In genomic region chr11:107766932-107767331, GRCm38 (mm10) we compare ENCODE assay signal across 14 mouse cellular contexts. TPM values are rescaled to one million over a fixed set of nuclear protein-coding genes. Genes with fewer than 3 reads are reported as not detected.
A peak's percentile ranks its signal among the peaks of the same experiment; 100 is the strongest.
DNase-seq lines count a peak whose midpoint lies in the region; ATAC-seq lines count a peak whose summit lies in the region.
"Had no signal": no experiment of that assay in that cellular context is flagged by ENCODE, and none has a peak within 500 bp of the region (broad histone marks: within the 10 kb centered on the region; RNA-seq: fewer than 3 reads in every experiment).

No protein-coding gene starts in this region.

- no peak overlapping the region for H3K4me2 ChIP-seq in kidney, embryonic 15.5 days
- H3K4me2 ChIP-seq in midbrain, embryonic 15.5 days, result no peak overlapping the region
- H3K4me2 ChIP-seq: heart, embryonic 13.5 days had no signal

- peak; percentile 26 for DNase-seq in cerebellum, adult 11-12 months
- DNase-seq in cerebellum, postnatal 4 days (ENCODE audit: low spot score in 2 of 2), result no peak
- peak; percentile 56 to 73 for DNase-seq in cerebellum, postnatal 25 days
- no peak for DNase-seq in right cerebral cortex, postnatal 25 days
- no peak for DNase-seq in B cell, adult 2 months
- DNase-seq in thymus, adult 18-20 months, result no peak
- DNase-seq: gastrocnemius, postnatal 14 days had no signal

- no peaks in the 10 kb centered on the region for H3K36me3 ChIP-seq in kidney, embryonic 15.5 days
- H3K36me3 ChIP-seq in midbrain, embryonic 15.5 days (replicated peaks), result no peaks in the 10 kb centered on the region
- H3K36me3 ChIP-seq: heart, embryonic 13.5 days had no signal

- ATAC-seq in kidney, embryonic 15.5 days (replicated peaks; ENCODE audit: low FRiP score), result peak; percentile 34; the same call in 1 of the 2 replicates
- ATAC-seq in midbrain, embryonic 15.5 days (replicated peaks), result no peak
- ATAC-seq: lung, postnatal 0 days had no signal

- no peaks in the 10 kb centered on the region for H3K9me3 ChIP-seq in kidney, embryonic 15.5 days (replicated peaks)
- no peaks in the 10 kb centered on the region for H3K9me3 ChIP-seq in midbrain, embryonic 15.5 days
- H3K9me3 ChIP-seq: heart, embryonic 13.5 days had no signal

- peaks cover 35% of the 10 kb centered on the region for H3K4me1 ChIP-seq in kidney, embryonic 15.5 days
- H3K4me1 ChIP-seq in midbrain, embryonic 15.5 days, result peaks cover 50% of the 10 kb centered on the region

- no peak overlapping the region for H3K9ac ChIP-seq in kidney, embryonic 15.5 days
- H3K9ac ChIP-seq in midbrain, embryonic 15.5 days, result no peak overlapping the region
- H3K9ac ChIP-seq: heart, embryonic 13.5 days had no signal

- no peaks in the 10 kb centered on the region for H3K27me3 ChIP-seq in kidney, embryonic 15.5 days
- H3K27me3 ChIP-seq in midbrain, embryonic 15.5 days (replicated peaks), result no peaks in the 10 kb centered on the region

- H3K27ac ChIP-seq in kidney, embryonic 15.5 days, result peak overlapping the region; percentile 66
- peak overlapping the region; percentile 16; the same call in 1 of the 2 replicates for H3K27ac ChIP-seq in midbrain, embryonic 15.5 days
- H3K27ac ChIP-seq: heart, embryonic 13.5 days had no signal

- H3K4me3 ChIP-seq in kidney, embryonic 15.5 days (replicated peaks), result no peak overlapping the region
- H3K4me3 ChIP-seq in midbrain, embryonic 15.5 days, result no peak overlapping the region
- H3K4me3 ChIP-seq: heart, embryonic 13.5 days had no signal

- WGBS in kidney, embryonic 15.5 days, result 58% methylated on average over 12 of the region's 12 CpGs
- WGBS in midbrain, embryonic 15.5 days, result 41% methylated on average over 12 of the region's 12 CpGs

RNA-seq across cellular contexts. Expression of gene Cacng4, which starts 27.4 kb away (rescaled TPM):
- 2.5 and 3.3 TPM in 2 replicates for polyA plus RNA-seq in kidney, embryonic 15.5 days (2015; fragmentation: Nextera tagmentation; extraction: Ambion mirVana)
- 61.5 and 68.6 TPM in 2 replicates for polyA plus RNA-seq in midbrain, embryonic 15.5 days (2015; fragmentation: Nextera tagmentation; extraction: Ambion mirVana)
- polyA plus RNA-seq: liver, adult 2 months had no signal

RNA-seq across cellular contexts. Expression of gene Cacng1, which starts 50.6 kb away (rescaled TPM):
- 1.3 and 2.9 TPM in 2 replicates for polyA plus RNA-seq in kidney, embryonic 15.5 days (2015; fragmentation: Nextera tagmentation; extraction: Ambion mirVana)
- 0.22 and 0.23 TPM in 2 replicates for polyA plus RNA-seq in midbrain, embryonic 15.5 days (2015; fragmentation: Nextera tagmentation; extraction: Ambion mirVana)
- polyA plus RNA-seq: forebrain, embryonic 11.5 days; intestine, embryonic 14.5 days had no signal

Comparison
In these comparisons a context has a peak if more than half of its experiments do, and no peak if none do; other contexts are left out.
1. DNase-seq: peak in cerebellum, adult 11-12 months (single experiment) and cerebellum, postnatal 25 days (2 of 2); none in cerebellum, postnatal 4 days (0 of 2), right cerebral cortex, postnatal 25 days (single experiment), B cell, adult 2 months (0 of 2) and thymus, adult 18-20 months (0 of 2).
2. RNA of gene Cacng4, which starts 27.4 kb away (polyA plus RNA-seq): 61.5 to 68.6 TPM in midbrain, embryonic 15.5 days; 2.5 to 3.3 TPM in kidney, embryonic 15.5 days; every median in the first group is over 10 times any median in the second.